Mouse (Mus musculus): ENCODE results near the gene Fam221a.
"Not testable (repeated sequence)": the region's sequence is repeated elsewhere in the genome, so short reads cannot be mapped to it uniquely, and the experiment has no call there.

The Fam221a gene

DNA sequence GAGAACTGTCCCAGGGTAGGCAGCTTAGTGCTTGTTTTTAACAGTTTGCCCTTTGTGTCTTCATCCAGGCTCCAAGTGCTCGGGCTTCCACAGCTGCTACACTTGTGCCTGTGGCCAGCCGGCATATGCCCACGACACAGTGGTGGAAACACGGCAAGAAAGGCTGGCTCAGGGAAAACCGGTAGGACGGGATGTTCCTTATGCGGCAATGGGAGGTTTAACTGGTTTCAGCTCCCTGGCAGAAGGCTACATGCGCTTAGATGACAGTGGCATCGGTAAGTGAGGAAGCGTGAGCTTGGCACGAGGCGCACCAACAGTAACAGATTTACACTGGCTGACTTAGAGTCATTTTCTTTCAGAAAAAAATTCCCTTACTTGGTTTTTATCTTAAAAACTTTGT lies 10.8 kb downstream of the Fam221a start:
- DNase-seq (ENCODE audit: extremely low spot score, low spot score): no peak

GRCm38 (mm10) chr6:49394276-49394675 lies 26.7 kb downstream of the Fam221a start:
- no peak for DNase-seq (ENCODE audit: extremely low spot score, low spot score)

- DNase-seq (ENCODE audit: extremely low spot score, low spot score): no peak
Measured at GRCm38 (mm10) chr6:49395316-49395715, 27.8 kb downstream of the Fam221a start, which contains the start of gene Stk31. Gene Stk31, plus strand, starts transcription at chr6:49395604.

- peak; percentile 28 for DNase-seq (ENCODE audit: extremely low spot score, low spot score)
Measured at GRCm38 (mm10) chr6:49397466-49397865, 29.9 kb downstream of the Fam221a start.

- DNase-seq (ENCODE audit: extremely low spot score, low spot score): no peak
Measured at GRCm38 (mm10) chr6:49398365-49398764, 30.8 kb downstream of the Fam221a start.

DNA sequence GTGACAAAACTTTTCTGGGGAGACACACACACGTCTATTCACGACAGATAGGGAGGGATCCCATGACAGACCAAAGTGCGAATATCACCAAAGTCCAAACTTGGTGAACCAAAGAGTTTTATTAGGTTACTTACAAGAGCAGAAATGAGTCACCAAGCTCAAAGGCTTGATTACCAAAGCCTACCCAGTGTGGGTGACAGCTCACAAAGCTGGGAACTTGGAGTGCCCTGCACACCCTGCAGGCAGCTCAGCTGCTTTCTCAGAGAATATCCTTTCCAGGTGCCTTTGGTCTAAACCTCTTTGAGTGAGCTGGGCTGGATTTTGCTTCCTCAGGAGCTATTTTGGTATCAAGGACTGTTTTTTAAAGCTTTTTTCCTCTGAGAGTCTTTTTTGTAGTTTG lies 43.3 kb downstream of the Fam221a start:
- no peak for DNase-seq (ENCODE audit: extremely low spot score, low spot score)

- not testable (repeated sequence) for DNase-seq (ENCODE audit: extremely low spot score, low spot score)
Measured at GRCm38 (mm10) chr6:49412967-49413366, 45.4 kb downstream of the Fam221a start.

- DNase-seq (ENCODE audit: extremely low spot score, low spot score): no peak
Measured at GRCm38 (mm10) chr6:49415971-49416370, 48.4 kb downstream of the Fam221a start.

DNA sequence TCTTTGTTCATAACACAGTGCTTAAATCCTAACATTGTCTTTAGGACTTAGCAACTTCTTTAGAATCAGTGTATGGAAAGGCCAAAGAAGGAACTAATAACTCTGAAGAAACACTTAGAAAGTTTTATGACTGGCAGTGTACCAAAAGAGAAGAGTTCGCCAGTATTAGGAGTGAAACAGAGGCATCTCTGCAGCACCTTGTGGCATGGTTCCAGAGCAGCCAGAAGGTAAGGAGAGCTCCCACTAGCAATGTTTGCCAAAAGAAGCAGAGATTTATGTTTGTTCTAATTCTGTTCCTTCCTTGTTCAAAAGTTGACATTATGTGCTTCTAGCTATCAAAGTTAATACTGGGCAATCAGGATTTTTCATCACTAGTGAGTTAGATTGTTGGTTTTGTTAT lies 69.8 kb downstream of the Fam221a start:
- no peak for DNase-seq (ENCODE audit: extremely low spot score, low spot score)

All from neural tube, embryonic 10.5 days (tissue).